Mouse (Mus musculus): ENCODE measurements around the gene Adprm.
"Not testable (repeated sequence)": the region's sequence is repeated elsewhere in the genome, so short reads cannot be mapped to it uniquely, and the experiment has no call there.

The Adprm gene

DNA sequence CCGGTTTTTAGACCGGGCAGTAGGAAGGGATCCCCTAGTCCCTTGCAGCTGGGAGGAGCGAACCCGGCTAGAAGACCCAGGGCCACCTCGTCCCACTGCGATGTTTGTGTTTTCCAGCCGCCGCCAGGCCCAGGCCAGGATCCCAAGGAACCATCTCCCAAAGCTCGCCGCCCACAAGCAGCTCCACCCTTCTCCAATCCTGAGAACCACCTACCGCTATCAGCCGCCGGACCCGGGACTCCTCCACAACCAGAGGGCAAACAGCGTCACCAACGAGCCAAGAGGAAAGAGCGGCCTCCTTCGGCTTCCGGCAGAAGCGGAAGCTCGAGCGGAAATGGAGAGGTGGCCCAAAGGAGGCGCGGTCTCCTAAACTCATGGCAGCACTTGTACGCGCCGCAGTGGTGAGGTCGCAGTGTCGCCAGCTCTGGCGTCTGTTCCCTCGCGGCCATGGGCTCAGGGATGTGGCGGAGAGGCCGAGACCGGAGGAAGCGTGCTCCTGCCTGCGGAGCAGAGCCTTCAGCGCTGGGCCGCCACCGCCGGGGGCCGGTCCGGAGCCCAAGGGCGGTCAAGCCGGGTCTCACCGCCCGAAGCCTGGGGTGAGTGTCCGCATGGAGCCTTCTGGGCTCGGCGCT lies at the start of gene Adprm, which contains the start of gene Sco1:
Adprm (minus strand) TSS at position 274 of the 632 bp plus-strand sequence.
Sco1 (plus strand) TSS at position 350 of the 632 bp plus-strand sequence.
- peak; percentile 78 for DNase-seq (ENCODE audit: low read depth, low spot score)

DNA sequence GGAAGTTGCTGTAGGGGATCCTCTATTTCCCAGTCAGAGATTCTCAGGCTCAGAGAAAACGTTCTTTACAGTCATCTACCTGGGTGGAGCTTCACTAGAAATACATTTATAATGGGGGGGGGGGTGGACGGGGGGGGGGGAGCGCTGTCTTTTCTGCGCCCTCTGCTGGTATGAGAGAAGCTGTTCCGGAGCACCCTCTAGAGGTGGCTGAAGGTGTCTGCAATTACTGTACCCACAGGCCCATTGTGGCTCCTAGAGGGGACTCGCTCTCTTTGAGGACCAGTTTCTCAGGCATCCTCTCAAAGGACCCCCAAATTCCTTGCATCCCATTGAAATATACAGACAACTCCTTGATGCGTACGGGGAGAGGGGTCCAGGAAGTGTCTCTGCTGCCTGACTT lies 49.3 kb upstream of the Adprm start:
- DNase-seq (ENCODE audit: low read depth, low spot score): no peak

DNA sequence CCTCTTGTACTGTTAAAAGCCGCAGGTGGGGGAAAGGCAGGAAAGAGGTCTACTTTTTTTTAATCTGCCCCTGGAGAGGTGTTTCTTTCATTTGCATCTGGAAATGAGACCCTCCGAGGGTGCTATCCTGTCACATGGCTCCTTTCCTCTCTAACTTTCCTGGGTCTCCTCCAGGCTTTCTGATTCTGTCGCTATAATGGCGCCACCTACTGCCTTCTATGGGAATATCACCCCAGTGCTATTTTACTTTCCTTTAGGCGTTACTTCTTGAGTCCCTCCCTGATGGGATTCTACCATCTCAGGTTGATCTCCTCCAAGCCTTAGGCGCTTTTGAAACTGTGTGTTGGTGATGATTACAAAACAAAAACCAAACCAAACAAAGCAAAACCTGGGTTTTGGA lies 47.8 kb upstream of the Adprm start:
- no peak for DNase-seq (ENCODE audit: low read depth, low spot score)

DNA sequence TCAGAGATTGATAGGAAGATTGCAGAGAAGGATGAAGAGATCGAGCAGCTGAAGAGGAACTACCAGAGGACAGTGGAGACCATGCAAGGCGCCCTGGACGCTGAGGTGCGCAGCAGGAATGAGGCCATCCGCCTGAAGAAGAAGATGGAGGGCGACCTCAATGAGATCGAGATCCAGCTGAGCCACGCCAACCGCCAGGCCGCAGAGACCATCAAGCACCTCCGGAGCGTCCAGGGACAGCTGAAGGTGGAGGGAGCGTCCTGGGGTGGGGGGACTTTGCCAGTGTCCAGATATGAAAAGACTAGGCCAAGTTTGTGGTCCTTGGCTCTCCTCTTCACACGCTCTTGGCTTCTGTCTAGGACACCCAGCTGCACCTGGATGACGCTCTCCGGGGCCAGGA lies 46.8 kb upstream of the Adprm start:
- no peak for DNase-seq (ENCODE audit: low read depth, low spot score)

DNA sequence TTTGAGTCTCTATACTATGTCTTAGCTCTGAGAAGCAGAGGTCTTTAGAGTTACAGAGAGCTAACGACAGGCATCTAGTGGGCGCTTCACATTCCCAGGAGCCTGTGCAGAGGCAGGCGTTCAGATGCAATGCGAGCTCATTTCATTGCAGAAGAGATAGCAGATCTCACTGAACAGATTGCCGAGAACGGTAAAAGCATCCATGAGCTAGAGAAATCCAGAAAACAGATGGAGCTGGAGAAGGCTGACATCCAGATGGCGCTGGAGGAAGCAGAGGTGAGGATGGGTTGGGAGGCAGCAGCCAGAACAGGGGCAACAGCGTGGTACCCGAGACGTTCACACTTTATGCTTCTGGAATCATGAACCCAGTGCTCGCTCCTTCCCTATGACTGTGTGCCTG lies 46.0 kb upstream of the Adprm start:
- DNase-seq (ENCODE audit: low read depth, low spot score): no peak

- DNase-seq (ENCODE audit: low read depth, low spot score): no peak
Measured at GRCm38 (mm10) chr11:67097709-67098108, 45.3 kb upstream of the Adprm start.

- DNase-seq (ENCODE audit: low read depth, low spot score): no peak
Measured at GRCm38 (mm10) chr11:67094470-67094869, 42.1 kb upstream of the Adprm start.

DNA sequence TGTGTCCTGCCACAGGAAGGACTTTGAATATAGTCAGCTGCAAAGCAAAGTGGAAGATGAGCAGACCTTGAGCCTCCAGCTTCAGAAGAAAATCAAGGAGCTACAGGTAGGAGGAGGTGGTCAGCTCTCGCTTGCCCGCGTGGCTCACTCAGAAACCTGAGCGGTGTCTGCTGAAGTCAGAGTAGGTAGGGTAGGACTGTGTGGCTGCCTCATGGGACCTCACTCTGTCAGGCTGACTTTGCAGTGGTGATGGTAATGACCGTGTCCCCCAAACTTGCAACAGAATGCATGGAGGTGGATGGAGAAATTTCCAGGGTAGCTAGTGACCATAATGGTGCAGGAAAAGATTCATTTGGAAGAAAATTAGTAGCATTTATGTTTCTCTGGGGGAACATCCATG lies 41.3 kb upstream of the Adprm start:
- no peak for DNase-seq (ENCODE audit: low read depth, low spot score)

DNA sequence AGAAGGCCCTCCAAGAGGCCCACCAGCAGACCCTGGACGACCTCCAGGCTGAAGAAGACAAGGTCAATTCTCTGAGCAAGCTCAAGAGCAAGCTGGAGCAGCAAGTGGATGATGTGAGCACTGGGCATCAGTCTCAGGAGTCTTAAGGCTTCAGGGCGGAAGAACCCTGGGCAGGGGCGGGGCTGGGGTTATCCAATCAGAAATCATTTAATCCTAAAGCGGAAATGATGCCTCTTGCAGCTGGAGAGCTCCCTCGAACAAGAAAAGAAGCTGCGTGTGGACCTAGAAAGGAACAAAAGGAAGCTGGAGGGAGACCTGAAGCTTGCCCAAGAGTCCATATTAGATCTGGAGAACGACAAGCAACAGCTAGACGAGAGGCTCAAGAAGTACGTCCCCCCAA lies 40.8 kb upstream of the Adprm start:
- DNase-seq (ENCODE audit: low read depth, low spot score): no peak

GRCm38 (mm10) chr11:67092354-67092753 lies 40.0 kb upstream of the Adprm start:
- not testable (repeated sequence) for DNase-seq (ENCODE audit: low read depth, low spot score)

GRCm38 (mm10) chr11:67087225-67087624 lies 34.8 kb upstream of the Adprm start:
- no peak for DNase-seq (ENCODE audit: low read depth, low spot score)

DNA sequence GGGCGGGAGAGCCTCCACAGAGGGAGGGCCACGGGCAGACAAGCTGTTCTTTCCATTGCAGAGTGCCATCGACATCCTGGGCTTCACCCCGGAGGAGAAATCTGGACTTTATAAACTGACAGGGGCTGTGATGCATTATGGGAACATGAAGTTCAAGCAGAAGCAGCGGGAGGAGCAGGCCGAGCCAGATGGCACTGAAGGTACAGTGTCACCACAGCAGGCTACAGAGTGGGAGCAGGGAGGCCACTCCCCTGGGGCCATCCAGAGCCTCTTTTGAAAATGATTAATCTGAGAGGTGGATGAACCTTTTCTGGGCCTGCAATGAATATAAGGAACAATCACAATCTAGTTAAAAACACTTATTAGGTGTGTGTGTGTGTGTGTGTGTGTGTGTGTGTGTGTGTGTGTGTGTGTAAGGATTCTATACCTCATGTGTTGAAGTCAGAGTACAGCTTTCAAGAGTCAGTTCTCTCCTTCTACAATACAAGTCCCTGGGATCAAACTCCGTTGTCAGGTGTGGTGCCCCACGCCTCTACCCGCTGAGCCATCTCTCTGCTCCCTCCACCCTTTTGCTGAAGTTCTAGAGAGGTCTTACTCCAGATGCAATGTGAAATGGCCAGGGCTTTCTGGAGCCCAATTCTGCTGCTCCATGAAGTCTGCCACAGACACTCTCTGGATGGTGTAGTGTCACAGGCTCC lies 34.2 kb upstream of the Adprm start:
- no peak for DNase-seq (ENCODE audit: low read depth, low spot score)

- peak; percentile 76 for DNase-seq (ENCODE audit: low read depth, low spot score)
Measured at GRCm38 (mm10) chr11:67085489-67085888, 33.1 kb upstream of the Adprm start.

DNA sequence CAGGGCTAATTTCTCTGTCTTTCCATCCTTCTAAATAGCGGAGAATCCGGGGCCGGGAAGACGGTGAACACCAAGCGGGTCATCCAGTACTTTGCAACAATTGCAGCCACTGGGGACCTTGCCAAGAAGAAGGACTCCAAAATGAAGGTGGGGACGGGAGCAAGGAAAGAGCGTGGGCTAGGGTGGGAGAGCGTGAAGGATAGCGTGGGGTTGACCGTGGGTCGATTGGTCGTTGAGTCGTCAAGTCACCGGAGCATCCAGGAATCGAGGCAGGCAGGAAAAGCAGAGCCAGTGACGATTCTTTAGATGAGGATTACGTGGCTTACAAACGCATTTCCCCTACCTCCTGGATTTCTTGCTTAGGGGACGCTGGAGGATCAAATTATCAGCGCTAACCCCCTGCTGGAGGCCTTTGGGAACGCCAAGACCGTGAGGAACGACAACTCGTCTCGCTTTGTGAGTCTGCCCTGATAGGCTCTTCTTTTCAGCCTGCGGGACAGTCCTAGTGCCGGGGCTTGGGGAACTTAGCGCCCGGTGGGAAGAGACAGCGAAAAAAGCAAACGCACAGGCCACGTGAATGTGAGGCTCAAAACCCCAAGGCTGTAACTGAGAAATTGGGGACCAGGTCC lies 31.4 kb upstream of the Adprm start:
- DNase-seq (ENCODE audit: low read depth, low spot score): no peak

DNA sequence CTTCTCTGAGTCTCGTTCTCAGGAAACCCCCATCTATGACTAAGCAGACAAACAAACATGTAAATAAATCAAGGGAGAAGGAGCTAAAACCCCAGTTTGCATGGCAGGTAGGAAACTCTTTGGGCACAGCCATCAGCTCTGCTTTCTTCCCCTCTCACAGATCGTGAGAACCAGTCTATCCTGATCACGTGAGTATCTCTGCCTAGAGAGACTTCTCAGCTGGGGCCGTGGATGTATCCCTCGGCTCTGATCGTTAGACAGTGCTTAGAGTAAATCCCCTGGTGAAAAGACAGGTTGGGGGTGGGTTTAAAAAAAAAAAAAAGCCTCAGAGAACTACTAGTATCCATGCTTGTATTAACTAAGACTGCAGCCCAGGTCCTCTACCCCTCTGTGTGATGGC lies 30.8 kb upstream of the Adprm start:
- DNase-seq (ENCODE audit: low read depth, low spot score): no peak

DNA sequence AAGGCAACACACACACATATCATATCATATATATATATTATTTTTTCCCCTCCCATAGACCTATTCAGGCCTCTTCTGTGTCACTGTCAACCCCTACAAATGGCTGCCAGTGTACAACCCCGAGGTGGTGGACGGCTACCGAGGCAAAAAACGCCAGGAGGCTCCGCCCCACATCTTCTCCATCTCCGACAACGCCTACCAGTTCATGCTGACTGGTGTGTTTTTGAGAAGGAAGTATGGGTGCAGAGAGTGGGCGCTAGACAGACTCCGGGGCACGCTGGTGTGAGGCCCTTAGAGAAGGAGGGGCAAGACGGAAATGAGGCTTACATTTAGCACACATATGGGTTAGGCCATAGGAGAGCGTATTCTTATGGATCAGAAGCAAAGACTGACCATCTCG lies 30.4 kb upstream of the Adprm start:
- DNase-seq (ENCODE audit: low read depth, low spot score): no peak

GRCm38 (mm10) chr11:67082188-67082587 lies 29.8 kb upstream of the Adprm start:
- no peak for DNase-seq (ENCODE audit: low read depth, low spot score)

- DNase-seq (ENCODE audit: low read depth, low spot score): peak; percentile 54
Measured at GRCm38 (mm10) chr11:67081125-67081649, 28.8 kb upstream of the Adprm start.

DNA sequence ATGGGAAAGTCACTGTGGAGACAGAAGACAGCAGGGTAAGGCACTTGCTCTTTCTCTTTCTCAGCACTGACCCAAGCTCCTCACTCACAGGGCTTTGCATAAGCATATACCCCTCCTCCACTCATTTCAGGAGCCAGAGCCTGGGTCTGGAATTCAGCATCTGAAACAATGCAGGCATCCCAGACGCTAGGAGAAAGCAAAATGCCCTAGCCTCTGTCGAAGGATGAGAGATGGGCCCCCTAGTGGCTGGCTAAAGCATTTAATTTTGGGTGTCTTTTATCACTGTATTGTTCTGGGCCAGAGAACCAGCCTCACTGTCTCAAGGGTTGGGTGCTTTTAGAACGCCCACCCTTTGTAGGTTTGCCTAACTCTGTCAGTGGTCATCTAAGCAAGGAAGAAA lies 27.8 kb upstream of the Adprm start:
- peak; percentile 46 for DNase-seq (ENCODE audit: low read depth, low spot score)

DNA sequence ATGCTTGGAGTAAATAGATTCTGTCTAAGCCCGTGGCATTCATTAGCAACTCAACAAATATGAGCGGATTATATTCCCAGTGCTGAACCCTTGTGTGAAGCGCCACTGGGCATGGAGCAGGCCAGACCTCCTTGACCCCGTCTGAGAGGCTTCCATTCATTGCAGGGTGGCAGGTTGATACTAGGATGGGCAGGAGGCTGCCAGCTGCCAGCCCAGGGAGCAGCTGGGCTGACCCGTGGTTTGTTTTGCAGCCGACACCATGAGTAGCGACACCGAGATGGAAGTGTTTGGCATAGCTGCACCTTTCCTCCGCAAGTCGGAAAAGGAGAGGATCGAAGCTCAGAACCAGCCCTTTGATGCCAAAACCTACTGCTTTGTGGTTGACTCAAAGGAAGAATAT lies 27.3 kb upstream of the Adprm start:
- no peak for DNase-seq (ENCODE audit: low read depth, low spot score)

GRCm38 (mm10) chr11:67078888-67079287 lies 26.5 kb upstream of the Adprm start:
- no peak for DNase-seq (ENCODE audit: low read depth, low spot score)

GRCm38 (mm10) chr11:67078000-67078399 lies 25.6 kb upstream of the Adprm start, which contains the start of gene Myh3:
Gene Myh3 (plus strand): TSS chr11:67078300.
- DNase-seq (ENCODE audit: low read depth, low spot score): no peak

DNA sequence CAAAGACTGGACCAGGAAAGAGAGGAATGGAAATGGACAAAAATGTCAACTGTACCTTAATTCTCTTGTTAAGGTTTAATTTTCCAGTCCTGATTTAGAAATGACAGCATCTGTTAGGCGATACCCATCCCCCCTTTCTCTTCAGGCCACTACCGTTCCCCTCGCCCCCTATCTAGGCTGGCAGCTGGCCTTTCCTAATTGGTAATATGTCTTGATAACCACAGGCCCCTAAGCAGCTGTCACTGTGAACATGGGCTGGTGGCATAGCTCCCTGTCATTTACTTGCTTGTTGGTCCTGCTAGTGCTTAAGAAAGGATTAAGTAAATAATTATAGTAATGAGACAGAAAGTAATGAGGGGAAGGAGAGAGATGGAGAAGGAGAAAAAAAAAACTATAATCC lies 25.0 kb upstream of the Adprm start:
- no peak for DNase-seq (ENCODE audit: low read depth, low spot score)

All from embryo, embryonic 11.5 days (tissue).